Mouse (Mus musculus) MN1 (cell line): Measurements from ENCODE around the gene Triml1.

Source experiments
- DNase-seq: peaks from one replicate; pipeline ENCODE4 v3.0.0-alpha.2; 2016; ENCODE audit warnings: low spot score

Gene Triml1

DNA sequence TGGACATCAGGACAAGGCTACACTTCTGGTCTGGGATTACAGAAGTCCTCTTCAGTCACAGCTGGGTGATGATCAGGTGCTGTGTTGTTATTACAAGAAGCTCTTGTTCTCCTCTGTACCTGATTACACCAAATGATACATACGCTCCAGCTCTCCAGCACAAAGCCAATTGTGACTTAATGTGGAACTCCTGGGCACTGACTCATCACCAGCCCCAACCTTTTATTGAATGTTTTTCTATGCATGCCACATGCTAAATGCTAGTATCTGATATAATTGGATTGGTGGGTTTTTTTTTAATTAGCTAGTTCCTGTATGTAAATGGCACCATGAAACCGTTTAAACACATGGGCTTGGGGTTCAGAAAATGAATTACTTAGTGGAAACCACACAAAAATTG lies at the start of gene Triml1:
Gene Triml1 (minus strand): TSS at position 101 of the 400 bp plus-strand sequence.
- no peak for DNase-seq

DNA sequence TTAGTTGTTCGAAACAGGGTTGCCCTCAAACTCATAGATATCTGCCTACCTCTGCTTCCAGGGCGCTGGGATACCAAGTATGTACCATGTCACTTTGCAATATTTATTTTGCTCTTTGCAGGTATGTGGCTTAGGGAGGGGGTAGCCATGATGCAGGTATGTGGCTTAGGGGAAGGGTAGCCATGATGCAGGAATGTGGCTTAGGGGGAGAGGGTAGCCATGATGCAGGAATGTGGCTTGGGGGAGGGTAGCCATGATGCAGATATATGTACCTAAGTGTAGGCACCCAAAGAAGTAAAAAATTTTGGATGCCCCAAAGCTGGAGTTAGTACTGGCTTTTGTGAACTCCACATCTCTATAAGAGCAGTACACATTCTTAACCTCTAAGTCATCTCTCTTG lies 41.0 kb upstream of the Triml1 start:
- no peak for DNase-seq

- DNase-seq = no peak
These were observed 38.9 kb upstream of the Triml1 start, which contains the start of gene Triml2 for GRCm38 (mm10) chr8:43180054-43180690. Gene Triml2, plus strand, starts transcription at chr8:43180541.

GRCm38 (mm10) chr8:43179189-43179588 lies 37.9 kb upstream of the Triml1 start:
- no peak for DNase-seq

- DNase-seq = no peak
These were observed 37.0 kb upstream of the Triml1 start for GRCm38 (mm10) chr8:43178263-43178662.

- no peak for DNase-seq
These were observed 35.6 kb upstream of the Triml1 start for GRCm38 (mm10) chr8:43176766-43177486.

DNA sequence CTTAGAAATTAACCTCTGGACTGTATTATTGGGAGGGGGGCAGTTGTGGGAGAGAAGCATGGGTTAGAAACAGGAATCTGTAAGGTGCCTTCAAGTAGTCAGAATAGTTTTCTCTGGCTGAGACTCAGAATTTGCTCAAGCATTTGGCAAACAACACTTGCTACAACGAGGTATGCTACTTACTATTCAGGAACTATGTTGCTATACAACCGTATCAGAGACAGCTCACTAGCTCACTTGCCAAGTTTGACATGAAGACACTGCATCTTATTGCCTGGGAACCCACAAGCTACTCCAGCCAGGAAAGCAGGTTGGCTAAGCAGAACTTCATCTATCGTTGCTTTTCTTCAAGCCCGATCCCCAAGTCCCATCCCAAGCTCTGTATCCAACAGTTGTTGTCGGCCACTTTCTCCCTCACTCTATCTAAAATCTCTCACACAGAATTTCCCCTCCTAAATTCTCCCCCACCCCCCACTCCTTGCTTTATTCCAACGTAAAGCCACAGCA lies 28.0 kb upstream of the Triml1 start:
- no peak for DNase-seq

GRCm38 (mm10) chr8:43168083-43168482 lies 26.8 kb upstream of the Triml1 start:
- no peak for DNase-seq

GRCm38 (mm10) chr8:43164453-43164852 lies 23.2 kb upstream of the Triml1 start:
- DNase-seq = no peak

GRCm38 (mm10) chr8:43163255-43163654 lies 22.0 kb upstream of the Triml1 start:
- DNase-seq = no peak

DNA sequence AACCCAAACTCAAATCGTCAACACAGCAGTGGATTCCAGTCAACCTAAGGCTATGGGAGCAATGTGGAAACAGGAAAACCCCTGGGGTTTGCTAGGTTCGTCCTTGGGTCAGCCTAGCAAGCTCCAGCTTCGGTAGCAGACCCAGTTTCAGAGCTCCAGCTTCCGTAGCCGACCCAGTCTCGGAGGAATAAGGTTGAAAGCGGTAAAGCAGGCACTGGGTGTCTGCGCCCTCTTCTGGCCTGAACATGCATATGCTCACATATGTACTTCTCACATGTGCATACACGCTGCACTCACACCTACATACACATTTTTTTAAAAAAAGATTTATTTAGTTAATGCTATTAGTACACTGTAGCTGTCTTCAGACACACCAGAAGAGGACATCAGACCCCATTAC lies 8.0 kb upstream of the Triml1 start:
- DNase-seq = no peak

- no peak for DNase-seq
These were observed 30.0 kb downstream of the Triml1 start for GRCm38 (mm10) chr8:43111205-43111827.
